Mouse (Mus musculus) ES-Bruce4 (cell line): Measurements from ENCODE around the gene Teddm2. TPM values are rescaled to one million over a fixed set of nuclear protein-coding genes. Genes with fewer than 3 reads are reported as not detected.

ENCODE experiments used
- H3K27ac ChIP-seq: 2 replicates; pipeline ENCODE4 v1.5.1; 2012; ENCODE audit warnings: low read length, inconsistent platforms; ENCODE audit not compliant: insufficient read depth
- H3K27me3 ChIP-seq: 2 replicates; pipeline ENCODE4 v1.6.1; 2012; ENCODE audit warnings: mild to moderate bottlenecking, low read length, inconsistent platforms; ENCODE audit not compliant: control insufficient read depth, poor library complexity, insufficient read depth, severe bottlenecking
- H3K36me3 ChIP-seq: 2 replicates; pipeline ENCODE4 v1.6.1; 2012; ENCODE audit warnings: inconsistent platforms, mild to moderate bottlenecking, low read length, moderate library complexity; ENCODE audit not compliant: control insufficient read depth, poor library complexity, insufficient read depth, severe bottlenecking
- H3K4me1 ChIP-seq: one replicate; pipeline ENCODE4 v1.8.1; 2011; ENCODE audit warnings: low read length; ENCODE audit not compliant: control insufficient read depth, insufficient read depth
- H3K4me3 ChIP-seq: 2 replicates; pipeline ENCODE4 v1.5.1; 2011; ENCODE audit warnings: low read depth, mild to moderate bottlenecking, low read length
- H3K9ac ChIP-seq: 2 replicates; pipeline ENCODE4 v1.6.1; 2012; ENCODE audit warnings: low read depth, mild to moderate bottlenecking, inconsistent platforms; ENCODE audit not compliant: poor library complexity, severe bottlenecking
- H3K9me3 ChIP-seq: replicated peaks from 2 replicates; pipeline ENCODE4 v1.6.1; 2012; ENCODE audit warnings: mild to moderate bottlenecking, low read length, inconsistent platforms; ENCODE audit not compliant: control insufficient read depth, poor library complexity, insufficient read depth, severe bottlenecking
- CTCF ChIP-seq: IDR thresholded peaks from one replicate; pipeline ENCODE4 v1.8.1; 2011; ENCODE audit warnings: low read depth, low read length
- EP300 ChIP-seq: IDR thresholded peaks from 2 replicates; pipeline ENCODE4 v1.6.1; 2011; ENCODE audit warnings: low read depth, low read length; ENCODE audit not compliant: insufficient read depth
- POLR2A ChIP-seq: IDR thresholded peaks from one replicate; pipeline ENCODE4 v1.8.1; 2011; ENCODE audit warnings: low read length; ENCODE audit not compliant: insufficient read depth
- polyA plus RNA-seq: library from polyadenylated mRNA; stranded (reverse); fragments of >200 nt; gene quantifications from 2 replicates; pipeline ENCODE4 v1.2.4, GENCODE M21; 2011; ENCODE audit warnings: low read depth; ENCODE audit not compliant: missing spikeins, insufficient read depth, insufficient read length

Gene Teddm2
- polyA plus RNA-seq, 1 experiment = not detected

- Histone ChIP-seq H3K4me1 (no peaks in the 10 kb centered on the region), H3K27me3 (no peaks in the 10 kb centered on the region; the same call in 1 of the 2 replicates), H3K9me3 (no peaks in the 10 kb centered on the region), H3K27ac (no peak overlapping the region), H3K4me3 (no peak overlapping the region), H3K36me3 (no peaks in the 10 kb centered on the region), H3K9ac (no peak overlapping the region)
- TF ChIP-seq CTCF = no peak
- TF ChIP-seq EP300 = no peak
- TF ChIP-seq POLR2A = no peak
Measured at GRCm38 (mm10) chr1:153802691-153803090, 97.3 kb downstream of the Teddm2 start.

Other genes starting within 250 kb of the Teddm2 start
- 0.10 TPM in 1 of 2 replicates, not detected in the other for gene Rgs8, start 247.2 kb downstream of the Teddm2 start, polyA plus RNA-seq
- gene Rgs16, start 159.9 kb downstream of the Teddm2 start, polyA plus RNA-seq = 5.7 and 5.8 TPM in 2 replicates
- 0.90 and 1.1 TPM in 2 replicates for gene Rnasel, start 150.8 kb downstream of the Teddm2 start, polyA plus RNA-seq
- gene Rgsl1, start 56.1 kb downstream of the Teddm2 start, polyA plus RNA-seq = not detected in 2 replicates
- gene Teddm1b, start 25.9 kb downstream of the Teddm2 start, polyA plus RNA-seq = not detected in 2 replicates
- gene Teddm1a, start 8.5 kb downstream of the Teddm2 start, polyA plus RNA-seq = not detected in 2 replicates
- gene Glul, start 284 bp downstream of the Teddm2 start, polyA plus RNA-seq = 94.1 and 97.0 TPM in 2 replicates